Mouse (Mus musculus) heart, adult 2 months (tissue): ENCODE data around the gene Sf3a3. TPM values are rescaled to one million over a fixed set of nuclear protein-coding genes. Genes with fewer than 3 reads are reported as not detected.

Source experiments
- DNase-seq, 2 experiments: peaks; one replicate each; pipeline ENCODE4 v3.0.0; 2021
- H3K27ac ChIP-seq: fragments of 200-600 bp; 2 replicates; pipeline ENCODE4 v1.8.1; 2022
- H3K27me3 ChIP-seq: fragments of 200-500 bp; 2 replicates; pipeline ENCODE4 v1.6.1; 2012; ENCODE audit warnings: mild to moderate bottlenecking, low read length, inconsistent platforms, mixed read lengths; ENCODE audit not compliant: control insufficient read depth, insufficient read depth
- H3K36me3 ChIP-seq: fragments of 200-500 bp; 2 replicates; pipeline ENCODE4 v1.6.1; 2012; ENCODE audit warnings: low read length, inconsistent platforms; ENCODE audit not compliant: control insufficient read depth, insufficient read depth
- H3K4me1 ChIP-seq: fragments of 200-500 bp; 2 replicates; pipeline ENCODE4 v1.6.1; 2011; ENCODE audit warnings: low read length; ENCODE audit not compliant: control insufficient read depth, insufficient read depth
- H3K4me3 ChIP-seq: fragments of 200-600 bp; 2 replicates; pipeline ENCODE4 v1.8.1; 2022
- H3K79me2 ChIP-seq: fragments of 200-500 bp; replicated peaks from 2 replicates; pipeline ENCODE4 v1.6.1; 2012; ENCODE audit warnings: mild to moderate bottlenecking, inconsistent platforms, low read length, moderate library complexity, mixed read lengths; ENCODE audit not compliant: control insufficient read depth, insufficient read depth
- H3K9ac ChIP-seq: fragments of 200-500 bp; 2 replicates; pipeline ENCODE4 v1.6.1; 2012; ENCODE audit warnings: low read depth, mild to moderate bottlenecking, control low read depth, inconsistent platforms, low read length, mixed read lengths
- CTCF ChIP-seq: fragments of 200-600 bp; IDR thresholded peaks from 2 replicates; pipeline ENCODE4 v1.8.1; 2022; ENCODE audit warnings: antibody characterized with exemption, mild to moderate bottlenecking, moderate library complexity
- EP300 ChIP-seq: fragments of 200-500 bp; IDR thresholded peaks from 2 replicates; pipeline ENCODE4 v1.6.1; 2011; ENCODE audit warnings: low read depth, low read length, control low read depth; ENCODE audit not compliant: insufficient read depth
- POLR2A ChIP-seq: fragments of 200-500 bp; IDR thresholded peaks from 2 replicates; pipeline ENCODE4 v1.6.1; 2011; ENCODE audit warnings: mild to moderate bottlenecking, low read depth, low read length, control low read depth; ENCODE audit not compliant: insufficient read depth
- WGBS: fragments of 180-500 bp; shearing (Covaris S2); methylation state at CpG from one replicate; pipeline ENCODE4 v1.1.7; 2018; 5-methylcytosine and 5-hydroxymethylcytosine counted together
- intact Hi-C: fragments of 180-260 bp; cut with DNase I; formaldehyde crosslinking; loops from one replicate; pipeline ENCODE4 v1.15.1; 2025
- polyA plus RNA-seq: library from polyadenylated mRNA; depleted of rRNA; stranded (reverse); fragments of >200 nt; gene quantifications from 2 replicates; pipeline ENCODE4 v1.2.3, GENCODE M21; 2012
- total RNA-seq, 2 experiments: library from RNA; stranded (reverse); gene quantifications; 2 replicates each; pipeline ENCODE4 v1.2.3; 2021

Gene Sf3a3
- total and polyA plus RNA-seq, 3 experiments: 7.7 to 19.4 (median 18.0) TPM

DNA sequence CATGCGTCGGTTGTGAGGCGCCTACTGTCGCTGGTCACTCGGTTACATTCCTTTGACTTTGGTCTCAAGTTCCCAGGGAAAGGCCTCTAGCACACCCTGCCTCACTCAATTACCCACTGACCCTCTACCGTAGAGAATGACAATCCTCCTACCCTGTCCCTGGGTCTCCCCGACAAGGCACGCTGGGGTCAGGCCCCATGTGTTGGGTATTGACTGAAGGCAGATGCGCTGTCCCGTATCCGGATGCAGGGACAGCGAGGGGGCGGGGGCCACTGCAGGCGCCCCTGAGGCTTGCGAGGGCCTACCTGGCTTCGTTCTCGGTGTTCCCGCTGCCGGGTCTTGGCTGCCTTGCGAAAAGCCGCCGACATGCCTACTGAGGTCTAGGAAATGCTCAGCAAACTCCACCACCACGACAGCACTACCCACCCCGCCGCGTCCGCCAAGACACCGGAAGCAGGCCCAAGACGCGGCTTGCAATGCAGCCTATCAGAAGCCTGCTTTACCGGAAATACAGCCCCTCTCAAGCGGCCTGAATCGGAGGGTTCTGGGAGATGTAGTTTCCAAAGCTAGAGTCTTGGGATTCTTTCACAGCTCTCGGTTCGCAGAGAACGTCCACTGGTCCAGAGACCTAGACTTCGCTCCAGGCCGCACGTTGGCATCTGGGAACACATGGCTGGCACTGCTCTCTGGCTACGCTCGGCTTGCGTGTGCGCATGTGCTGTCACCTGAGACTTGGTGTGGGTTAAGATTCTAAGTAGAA, 21.3 kb upstream of the Sf3a3 start, which contains the start of gene Utp11:
Gene Utp11 (minus strand): TSS at position 466 of the 760 bp plus-strand sequence.
- Histone ChIP-seq H3K27me3 (no peaks in the 10 kb centered on the region), H3K27ac (peak within 1 kb of the TSS; percentile 87), H3K79me2 (0 out of 2 replicates have a peak, but pooled peaks cover 3% of the 10 kb centered on the region), H3K9ac (peak within 1 kb of the TSS; percentile 81), H3K36me3 (peaks cover 4% of the 10 kb centered on the region), H3K4me3 (peak within 1 kb of the TSS; percentile 75), H3K4me1 (peaks cover 4% of the 10 kb centered on the region)
- under 1% methylated on average over 43 of the region's 43 CpGs for WGBS
- intact Hi-C loops: loop anchor here (2.0 kb wide), 2 partner anchors 21 to 47 kb away; partner anchors contain the start of genes Inpp5b and Sf3a3
- TF ChIP-seq CTCF (no peak), POLR2A (peak; percentile 72), EP300 (no peak)
- peak; percentile 87 to 91 for DNase-seq

DNA sequence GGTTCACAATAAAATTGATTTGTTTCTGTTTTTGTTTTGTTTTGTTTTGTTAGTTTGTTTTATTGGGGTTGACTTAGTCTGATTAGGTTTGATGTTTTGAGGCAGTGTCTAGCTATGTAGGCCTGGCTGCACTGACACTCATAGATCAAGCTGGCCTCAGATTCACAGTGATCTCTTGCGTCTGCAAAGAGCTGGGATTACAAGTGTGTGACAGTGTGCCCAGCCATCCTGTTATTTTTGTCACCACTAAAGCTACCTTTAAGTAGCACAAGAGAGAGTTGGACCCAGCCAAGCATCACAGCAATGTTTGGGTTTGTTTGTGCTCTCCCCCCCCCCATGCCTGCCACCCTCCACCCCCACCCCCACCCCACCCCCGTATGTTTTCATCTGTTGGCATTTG, 20.0 kb upstream of the Sf3a3 start:
- H3K36me3 ChIP-seq: peaks cover 4% of the 10 kb centered on the region
- intact Hi-C loops: no loop called here
- no peaks in the 10 kb centered on the region for H3K27me3 ChIP-seq
- TF ChIP-seq POLR2A (no peak), CTCF (no peak), EP300 (no peak)
- H3K9ac ChIP-seq: no peak overlapping the region
- no peak overlapping the region for H3K4me3 ChIP-seq
- no peak for DNase-seq
- WGBS: 59% methylated on average over 2 of the region's 2 CpGs
- 0 out of 2 replicates have a peak, but pooled peaks cover 1% of the 10 kb centered on the region for H3K79me2 ChIP-seq
- peaks cover 4% of the 10 kb centered on the region for H3K4me1 ChIP-seq
- no peak overlapping the region for H3K27ac ChIP-seq

DNA sequence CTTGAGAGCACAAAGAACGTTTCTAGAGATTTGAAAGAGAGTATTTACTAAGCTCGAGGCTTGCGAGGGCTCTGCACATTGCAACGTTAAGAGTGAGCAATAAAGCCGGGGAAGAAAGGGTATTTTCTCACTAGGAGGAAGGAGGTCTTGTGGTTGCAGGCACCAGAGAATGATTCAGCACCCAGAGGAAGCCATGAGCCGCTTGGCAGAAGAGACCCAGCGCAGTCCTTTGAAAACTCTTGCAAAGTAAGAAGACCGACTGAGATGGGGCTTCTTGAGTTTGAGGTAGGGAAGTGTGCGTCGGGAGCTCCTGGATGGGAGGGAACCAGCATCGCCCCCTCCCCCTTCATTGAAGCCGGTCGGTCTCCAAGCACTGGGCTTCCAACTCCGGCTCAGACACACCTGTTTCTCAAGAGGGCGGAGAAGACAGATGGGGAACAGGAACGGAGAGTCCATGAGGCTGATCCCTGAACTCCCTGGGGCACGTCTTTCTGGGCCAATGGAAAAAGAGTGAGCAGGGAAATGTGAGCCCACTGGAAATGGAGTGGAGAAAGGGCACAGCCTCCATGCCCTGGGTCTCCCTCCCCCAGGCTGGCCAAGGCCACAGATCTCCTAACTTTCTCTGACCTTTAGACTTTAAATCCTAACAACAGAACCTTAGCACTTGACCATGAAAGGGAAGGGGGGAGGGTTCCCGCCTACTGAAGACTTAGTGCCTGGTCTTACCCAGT, 18.6 kb upstream of the Sf3a3 start:
- TF ChIP-seq POLR2A: no peak
- no peak for TF ChIP-seq EP300
- TF ChIP-seq CTCF: no peak
- Histone ChIP-seq H3K4me3 (no peak overlapping the region), H3K79me2 (0 out of 2 replicates have a peak, but pooled peaks cover 1% of the 10 kb centered on the region), H3K27me3 (no peaks in the 10 kb centered on the region), H3K27ac (no peak overlapping the region), H3K36me3 (peaks cover 4% of the 10 kb centered on the region), H3K9ac (no peak overlapping the region), H3K4me1 (peaks cover 2% of the 10 kb centered on the region)
- DNase-seq: no peak
- intact Hi-C loops: no loop called here
- WGBS: 32% methylated on average over 18 of the region's 18 CpGs

DNA sequence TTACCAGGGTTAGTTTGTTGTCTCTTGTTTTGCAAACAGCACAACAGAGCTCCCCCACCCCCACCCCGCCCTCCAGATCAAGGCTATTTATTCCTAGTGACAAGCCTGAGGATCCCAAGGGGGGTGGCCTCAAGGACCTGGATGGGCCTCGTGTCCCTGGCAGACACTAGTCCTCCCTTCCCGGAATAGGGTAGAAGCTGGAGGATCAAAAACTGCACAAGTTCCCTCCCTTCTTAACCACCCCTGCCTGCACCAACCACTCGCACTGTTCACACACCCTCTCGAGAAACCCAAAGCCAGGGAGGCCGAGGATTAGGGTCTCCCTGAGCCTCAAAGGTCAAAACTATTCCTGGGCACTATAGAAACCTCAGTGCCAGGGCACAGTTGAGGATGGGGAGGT, 14.8 kb upstream of the Sf3a3 start:
- no peaks in the 10 kb centered on the region for H3K36me3 ChIP-seq
- DNase-seq: no peak
- peaks cover 14% of the 10 kb centered on the region for H3K4me1 ChIP-seq
- 43% methylated on average over 6 of the region's 6 CpGs for WGBS
- no peaks in the 10 kb centered on the region for H3K79me2 ChIP-seq
- H3K4me3 ChIP-seq: no peak overlapping the region
- H3K9ac ChIP-seq: no peak overlapping the region; the same call in 1 of the 2 replicates
- H3K27me3 ChIP-seq: no peaks in the 10 kb centered on the region
- H3K27ac ChIP-seq: peak overlapping the region; percentile 74
- intact Hi-C loops: no loop called here
- TF ChIP-seq POLR2A (no peak), EP300 (no peak), CTCF (no peak)

DNA sequence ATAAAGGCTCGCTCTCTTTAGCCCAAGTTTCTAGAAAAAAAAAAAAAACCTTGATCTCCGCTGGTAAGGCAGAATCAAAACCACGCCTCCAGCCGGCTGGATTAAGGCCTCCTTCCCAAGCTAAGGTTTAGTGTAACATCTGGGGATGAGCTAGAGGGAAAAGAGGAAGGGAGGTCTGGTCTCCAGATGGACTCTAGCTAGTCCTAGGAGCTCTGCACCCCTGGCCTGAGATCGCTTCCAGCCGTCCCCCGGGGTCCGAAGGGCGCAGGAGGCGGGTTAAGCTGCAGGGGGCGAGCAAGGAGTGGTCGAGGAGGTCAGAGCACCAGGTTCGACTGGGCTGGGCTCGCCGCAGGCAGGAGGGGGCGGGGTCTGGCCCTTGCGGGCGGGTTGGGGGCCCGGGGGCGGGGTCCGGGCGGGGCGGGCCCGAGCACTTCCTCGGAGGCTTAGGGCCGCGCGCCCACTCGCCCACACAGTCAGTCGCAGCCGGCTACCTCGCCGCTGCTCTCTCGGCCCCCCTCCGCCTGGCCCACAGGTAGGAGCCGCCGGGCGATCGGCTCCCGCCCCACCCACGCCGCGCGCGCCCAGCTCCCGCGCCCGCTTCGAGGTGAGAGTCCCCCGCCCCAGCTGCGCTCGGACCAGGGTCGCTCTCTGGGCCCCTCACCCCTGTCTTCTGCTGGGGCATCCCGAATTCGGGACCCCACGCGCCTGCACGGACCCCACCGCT, 14.2 kb upstream of the Sf3a3 start, which contains the start of gene Fhl3:
Gene Fhl3 (plus strand): TSS at position 454 of the 724 bp plus-strand sequence.
- TF ChIP-seq CTCF (0 out of 2 replicates have a peak, but pooled peaks have one; percentile 14), EP300 (no peak), POLR2A (peak; percentile 41; the same call in 1 of the 2 replicates)
- DNase-seq: peak; percentile 76 to 79
- 2% methylated on average over 35 of the region's 59 CpGs for WGBS
- Histone ChIP-seq H3K79me2 (no peaks in the 10 kb centered on the region), H3K27me3 (no peaks in the 10 kb centered on the region), H3K36me3 (no peaks in the 10 kb centered on the region), H3K27ac (peak within 1 kb of the TSS; percentile 74), H3K4me1 (peaks cover 17% of the 10 kb centered on the region), H3K4me3 (peak within 1 kb of the TSS; percentile 78), H3K9ac (peak within 1 kb of the TSS; percentile 97)
- intact Hi-C loops: no loop called here
